Mouse (Mus musculus) intestine, embryonic 16.5 days (tissue): ENCODE measurements around the gene Capn7. TPM values are rescaled to one million over a fixed set of nuclear protein-coding genes. Genes with fewer than 3 reads are reported as not detected.

ENCODE experiments used
- ATAC-seq: fragments of 200-750 bp; cut with Nextera tagmentation; 2 replicates; pipeline ENCODE4 v1.8.0; 2017; ENCODE audit warnings: moderate TSS enrichment, moderate library complexity
- H3K27ac ChIP-seq: fragments of 300-500 bp; sonication (generic); 2 replicates; pipeline ENCODE4 v1.5.1; 2014; ENCODE audit warnings: mild to moderate bottlenecking, low read length
- H3K27me3 ChIP-seq: fragments of 300-500 bp; sonication (generic); replicated peaks from 2 replicates; pipeline ENCODE4 v1.6.1; 2014; ENCODE audit warnings: low read length, control low read depth, mixed read lengths; ENCODE audit not compliant: control insufficient read depth, insufficient read depth
- H3K36me3 ChIP-seq: fragments of 300-500 bp; sonication (generic); 2 replicates; pipeline ENCODE4 v1.6.1; 2014; ENCODE audit warnings: low read length, control low read depth; ENCODE audit not compliant: control insufficient read depth, insufficient read depth
- H3K4me1 ChIP-seq: fragments of 300-500 bp; sonication (generic); 2 replicates; pipeline ENCODE4 v1.6.1; 2014; ENCODE audit warnings: low read length, control low read depth, mixed read lengths; ENCODE audit not compliant: control insufficient read depth, insufficient read depth
- H3K4me2 ChIP-seq: fragments of 300-500 bp; sonication (generic); 2 replicates; pipeline ENCODE4 v1.6.1; 2014; ENCODE audit warnings: low read depth, low read length, control low read depth
- H3K4me3 ChIP-seq: fragments of 300-500 bp; sonication (generic); 2 replicates; pipeline ENCODE4 v1.5.1; 2014; ENCODE audit warnings: mild to moderate bottlenecking, low read length
- H3K9ac ChIP-seq: fragments of 300-500 bp; sonication (generic); 2 replicates; pipeline ENCODE4 v1.6.1; 2014; ENCODE audit warnings: low read depth, low read length
- H3K9me3 ChIP-seq: fragments of 300-500 bp; sonication (generic); 2 replicates; pipeline ENCODE4 v1.6.1; 2016; ENCODE audit warnings: low read length, control low read depth; ENCODE audit not compliant: control insufficient read depth
- WGBS: fragments of 180-500 bp; shearing (Covaris S2); extraction: QIAGEN DNeasy Blood & Tissue Kit; methylation state at CpG from one replicate; pipeline ENCODE4 v1.1.7; 2014; 5-methylcytosine and 5-hydroxymethylcytosine counted together
- polyA plus RNA-seq: library from polyadenylated mRNA; unstranded; fragments of >200 nt; fragmentation: Nextera tagmentation; extraction: Ambion mirVana; gene quantifications from 2 replicates; pipeline ENCODE4 v1.2.1, GENCODE M21; 2015

Capn7 gene
- polyA plus RNA-seq, 1 experiment from 2014 or later = 31.7 TPM

- Histone ChIP-seq H3K4me2 (no peak overlapping the region), H3K9ac (no peak overlapping the region), H3K4me3 (no peak overlapping the region), H3K4me1 (0 out of 2 replicates have a peak, but pooled peaks cover 2% of the 10 kb centered on the region), H3K27ac (no peak overlapping the region), H3K27me3 (no peaks in the 10 kb centered on the region), H3K9me3 (no peaks in the 10 kb centered on the region), H3K36me3 (no peaks in the 10 kb centered on the region; the same call in 1 of the 2 replicates)
- no peak for ATAC-seq
- WGBS = 82% methylated on average over 8 of the region's 8 CpGs
Observed at GRCm38 (mm10) chr14:31343241-31343640, 6.8 kb downstream of the Capn7 start.

DNA sequence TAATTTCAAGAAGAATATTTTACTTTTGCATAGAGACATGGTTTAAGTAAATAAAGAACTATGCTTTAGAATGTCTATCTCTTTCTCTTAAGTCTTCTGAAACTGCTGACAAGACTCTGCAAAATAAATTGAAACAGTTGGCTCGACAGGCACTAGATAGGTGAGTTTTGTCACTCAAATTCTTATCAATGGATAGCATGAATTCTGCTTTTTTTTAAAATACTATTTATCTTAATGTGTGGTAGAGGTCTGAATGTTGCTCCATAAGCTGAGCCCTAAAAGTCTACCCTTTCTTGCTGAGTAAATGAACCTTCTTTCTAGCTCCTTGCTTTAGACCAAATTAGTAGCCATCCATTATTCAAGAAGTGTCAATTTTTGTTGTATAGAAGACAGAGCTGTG, 8.9 kb downstream of the Capn7 start:
- H3K27ac ChIP-seq = no peak overlapping the region
- no peaks in the 10 kb centered on the region for H3K27me3 ChIP-seq
- H3K9ac ChIP-seq = no peak overlapping the region
- no peaks in the 10 kb centered on the region for H3K4me1 ChIP-seq
- H3K4me3 ChIP-seq = no peak overlapping the region
- WGBS = 92% methylated on average over 1 of the region's 1 CpGs
- H3K36me3 ChIP-seq = no peaks in the 10 kb centered on the region; the same call in 1 of the 2 replicates
- no peak overlapping the region for H3K4me2 ChIP-seq
- ATAC-seq = no peak
- H3K9me3 ChIP-seq = no peaks in the 10 kb centered on the region

DNA sequence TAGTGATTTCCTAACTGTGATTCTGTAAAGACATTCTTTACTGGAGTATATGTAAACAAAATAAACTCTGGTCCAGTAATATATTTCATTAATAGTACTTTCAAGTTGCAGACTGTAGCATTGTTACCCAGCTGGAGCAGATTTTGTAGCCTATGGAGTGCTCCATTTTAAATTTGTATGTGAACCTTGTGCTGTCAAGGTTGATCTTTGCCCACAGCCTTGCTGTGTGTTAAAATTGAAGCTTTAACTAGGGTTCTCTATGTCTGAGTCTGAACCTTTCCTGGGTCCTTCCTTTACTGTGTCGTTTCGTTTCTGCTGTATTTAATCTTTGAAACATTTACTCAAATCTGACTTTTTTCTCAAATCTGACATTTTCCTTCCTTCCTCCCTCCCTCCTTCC, 25.8 kb downstream of the Capn7 start:
- no peaks in the 10 kb centered on the region; the same call in 1 of the 2 replicates for H3K9me3 ChIP-seq
- H3K4me1 ChIP-seq = no peaks in the 10 kb centered on the region
- H3K27me3 ChIP-seq = no peaks in the 10 kb centered on the region
- WGBS = 89% methylated on average over 2 of the region's 2 CpGs
- no peak overlapping the region for H3K4me3 ChIP-seq
- no peak overlapping the region for H3K4me2 ChIP-seq
- H3K27ac ChIP-seq = no peak overlapping the region
- H3K36me3 ChIP-seq = peaks cover 21% of the 10 kb centered on the region
- no peak overlapping the region for H3K9ac ChIP-seq
- ATAC-seq = no peak

DNA sequence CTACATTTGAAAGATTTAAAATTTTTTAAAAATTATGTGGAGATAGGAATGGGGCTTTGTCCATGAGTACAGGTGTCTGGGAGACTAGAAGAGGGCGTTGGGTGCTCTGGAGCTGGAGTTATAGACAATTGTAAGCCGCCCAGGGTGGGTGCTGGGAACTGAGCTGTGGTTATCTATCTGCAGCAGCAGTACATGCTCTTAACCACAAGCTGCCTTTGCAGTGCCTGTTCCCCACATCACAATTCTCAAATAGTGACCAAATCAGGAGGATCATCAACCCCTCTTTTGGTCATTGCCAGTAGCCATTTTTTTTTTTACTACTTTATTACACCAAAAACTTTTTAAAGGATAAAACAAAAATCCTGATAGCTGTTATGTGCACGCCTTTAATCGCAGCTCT, 28.2 kb downstream of the Capn7 start:
- Histone ChIP-seq H3K27ac (no peak overlapping the region), H3K9ac (no peak overlapping the region), H3K36me3 (peaks cover 21% of the 10 kb centered on the region), H3K4me2 (no peak overlapping the region), H3K4me1 (no peaks in the 10 kb centered on the region), H3K4me3 (no peak overlapping the region), H3K9me3 (no peaks in the 10 kb centered on the region; the same call in 1 of the 2 replicates), H3K27me3 (no peaks in the 10 kb centered on the region)
- WGBS = 94% methylated on average over 4 of the region's 4 CpGs
- ATAC-seq = no peak

DNA sequence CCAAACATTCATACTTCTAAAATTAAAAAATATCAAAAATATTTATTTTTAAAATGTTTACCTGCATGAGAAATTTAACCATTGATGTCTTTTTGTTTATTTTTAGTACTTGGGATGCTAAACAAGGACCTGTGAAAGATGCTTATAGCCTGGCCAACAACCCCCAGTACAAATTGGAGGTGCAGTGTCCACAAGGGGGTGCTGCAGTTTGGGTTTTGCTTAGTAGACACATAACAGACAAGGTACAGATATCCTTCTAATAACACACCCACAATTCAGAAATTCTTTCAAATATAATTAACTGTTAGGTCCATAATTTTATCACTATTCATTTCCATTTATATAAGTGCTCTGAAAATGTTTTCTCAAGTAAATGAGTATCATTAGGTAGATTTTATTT, 28.9 kb downstream of the Capn7 start:
- peaks cover 21% of the 10 kb centered on the region for H3K36me3 ChIP-seq
- no peak overlapping the region for H3K4me3 ChIP-seq
- no peak for ATAC-seq
- H3K27ac ChIP-seq = no peak overlapping the region
- H3K9me3 ChIP-seq = no peaks in the 10 kb centered on the region; the same call in 1 of the 2 replicates
- no peaks in the 10 kb centered on the region for H3K4me1 ChIP-seq
- no peak overlapping the region for H3K4me2 ChIP-seq
- H3K27me3 ChIP-seq = no peaks in the 10 kb centered on the region
- H3K9ac ChIP-seq = no peak overlapping the region

GRCm38 (mm10) chr14:31367951-31368350, 31.5 kb downstream of the Capn7 start:
- no peak for ATAC-seq
- H3K36me3 ChIP-seq = peaks cover 22% of the 10 kb centered on the region
- H3K27me3 ChIP-seq = no peaks in the 10 kb centered on the region
- H3K4me1 ChIP-seq = no peaks in the 10 kb centered on the region
- H3K9ac ChIP-seq = no peak overlapping the region
- 86% methylated on average over 7 of the region's 7 CpGs for WGBS
- no peaks in the 10 kb centered on the region; the same call in 1 of the 2 replicates for H3K9me3 ChIP-seq
- no peak overlapping the region for H3K4me2 ChIP-seq
- no peak overlapping the region for H3K4me3 ChIP-seq
- H3K27ac ChIP-seq = no peak overlapping the region

GRCm38 (mm10) chr14:31369377-31369776, 32.9 kb downstream of the Capn7 start:
- WGBS = 91% methylated on average over 3 of the region's 3 CpGs
- H3K36me3 ChIP-seq = peaks cover 14% of the 10 kb centered on the region
- ATAC-seq = no peak

DNA sequence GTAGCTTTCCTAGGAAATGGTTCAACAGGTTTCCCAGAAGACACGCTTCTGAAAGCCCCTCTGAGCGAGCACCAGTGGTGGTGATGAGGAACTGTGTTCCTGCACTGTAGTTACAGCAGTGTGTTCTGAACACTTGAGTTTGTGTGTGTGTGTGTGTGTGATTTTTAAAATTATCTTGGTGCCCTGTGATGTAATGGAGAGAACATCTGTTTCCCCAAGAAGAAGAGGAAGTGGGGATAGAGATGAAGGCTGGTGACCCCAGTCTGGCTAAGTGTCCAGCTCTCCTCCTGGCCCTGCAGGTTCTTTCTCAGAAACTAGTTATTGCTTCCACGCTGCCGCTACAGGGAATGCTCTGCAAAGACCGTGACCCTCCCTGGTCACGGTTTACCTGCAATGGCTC, 38.0 kb downstream of the Capn7 start:
- Histone ChIP-seq H3K4me1 (no peaks in the 10 kb centered on the region), H3K27ac (no peak overlapping the region), H3K36me3 (peaks cover 14% of the 10 kb centered on the region; the same call in 1 of the 2 replicates), H3K9me3 (no peaks in the 10 kb centered on the region), H3K9ac (no peak overlapping the region), H3K4me3 (no peak overlapping the region), H3K4me2 (no peak overlapping the region), H3K27me3 (no peaks in the 10 kb centered on the region)
- no peak for ATAC-seq
- WGBS = 94% methylated on average over 6 of the region's 6 CpGs

More at GRCm38 (mm10) chr14:31369377-31369776, 32.9 kb downstream of the Capn7 start:
- no peaks in the 10 kb centered on the region for H3K9me3 ChIP-seq
- H3K27ac ChIP-seq = no peak overlapping the region
- H3K27me3 ChIP-seq = no peaks in the 10 kb centered on the region
- no peak overlapping the region for H3K9ac ChIP-seq
- H3K4me1 ChIP-seq = no peaks in the 10 kb centered on the region
- no peak overlapping the region for H3K4me2 ChIP-seq
- H3K4me3 ChIP-seq = no peak overlapping the region

DNA sequence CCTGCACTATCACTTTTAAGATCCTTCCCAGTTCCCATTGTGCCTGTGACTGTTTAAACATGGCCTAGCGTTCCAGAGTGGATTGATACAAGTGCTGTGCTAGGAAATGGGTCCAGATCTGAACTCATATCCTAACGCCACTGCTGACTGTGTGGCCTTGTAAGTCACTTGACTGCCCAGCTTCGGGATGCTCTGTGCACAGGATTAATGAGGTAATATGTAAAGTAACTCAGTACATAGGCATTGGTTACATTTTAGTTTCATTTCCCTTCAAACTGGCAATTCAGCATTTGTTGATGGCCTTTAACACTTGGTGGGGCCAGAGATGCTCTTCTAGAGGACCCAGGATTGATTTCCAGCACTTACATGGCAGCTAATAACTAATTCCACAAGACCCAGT, 39.9 kb downstream of the Capn7 start:
- H3K9me3 ChIP-seq = no peaks in the 10 kb centered on the region
- no peaks in the 10 kb centered on the region for H3K4me1 ChIP-seq
- H3K27me3 ChIP-seq = no peaks in the 10 kb centered on the region
- H3K4me2 ChIP-seq = no peak overlapping the region
- H3K9ac ChIP-seq = no peak overlapping the region
- WGBS = 80% methylated on average over 3 of the region's 3 CpGs
- H3K27ac ChIP-seq = no peak overlapping the region
- 0 out of 2 replicates have a peak, but pooled peaks cover 11% of the 10 kb centered on the region for H3K36me3 ChIP-seq
- H3K4me3 ChIP-seq = no peak overlapping the region
- ATAC-seq = no peak

DNA sequence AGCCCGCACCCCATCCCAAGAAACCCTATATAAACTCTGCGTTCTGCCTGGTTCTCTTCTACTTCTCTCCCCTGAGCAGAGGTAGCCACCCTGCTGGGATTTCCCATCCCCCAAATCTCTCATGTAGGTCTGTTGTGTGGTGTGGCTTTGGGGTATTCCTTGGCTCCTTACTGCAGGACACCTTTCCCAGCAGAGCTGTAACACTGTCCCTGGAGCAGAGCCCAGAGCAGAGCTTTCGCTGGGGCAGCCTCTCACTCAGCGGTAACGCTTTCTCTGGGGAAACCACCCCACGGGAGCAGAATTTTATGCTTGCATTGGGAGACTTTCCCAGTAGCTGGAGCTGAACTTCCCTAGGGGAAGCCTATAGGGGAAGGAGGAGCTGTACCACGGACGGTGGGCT, 45.8 kb downstream of the Capn7 start:
- no peak for ATAC-seq
- Histone ChIP-seq H3K27me3 (no peaks in the 10 kb centered on the region), H3K9ac (no peak overlapping the region), H3K9me3 (no peaks in the 10 kb centered on the region), H3K36me3 (0 out of 2 replicates have a peak, but pooled peaks cover 2% of the 10 kb centered on the region), H3K27ac (no peak overlapping the region), H3K4me2 (no peak overlapping the region), H3K4me1 (peaks cover 14% of the 10 kb centered on the region), H3K4me3 (no peak overlapping the region)
- 86% methylated on average over 8 of the region's 8 CpGs for WGBS
